Mouse (Mus musculus): ENCODE measurements at regions not wholly inside any gene's neighbourhood (a gene's known extent, or its start where the extent isn't known, plus 50 kb on each side); places are given as distances from the start of the nearest gene placed in this dataset.

DNA sequence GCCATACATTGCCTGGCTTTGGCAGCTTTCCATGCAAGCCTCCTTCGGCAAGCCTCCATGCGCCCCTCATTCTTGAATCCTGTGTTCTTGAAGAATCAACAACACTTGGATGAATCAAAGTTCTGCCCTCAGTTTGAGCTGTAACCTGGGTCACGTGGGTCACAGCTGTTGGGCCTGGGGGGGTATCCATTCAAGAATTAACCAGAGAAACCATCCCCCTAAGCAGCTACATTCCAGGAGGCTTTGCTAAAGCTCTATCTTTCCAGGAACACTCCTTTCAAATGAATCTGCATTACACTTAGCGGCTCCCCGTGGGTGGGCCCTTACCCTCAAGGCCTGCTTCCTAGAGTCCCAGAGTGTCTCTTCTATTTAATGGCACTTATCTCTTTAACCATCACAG lies 65.2 kb upstream of the Klf9 start:
- TF ChIP-seq CTCF (IDR thresholded peaks at IDR 0.05; ENCODE audit: low read depth, low read length): no peak
- TF ChIP-seq POLR2A (IDR thresholded peaks at IDR 0.05; ENCODE audit: borderline replicate concordance, low read depth, low read length): no peak

Measured in bone marrow macrophage, adult 2 months (primary cell).